Mouse (Mus musculus) embryonic facial prominence, embryonic 14.5 days (tissue): ENCODE results near the gene Bend3. TPM values are rescaled to one million over a fixed set of nuclear protein-coding genes. Genes with fewer than 3 reads are reported as not detected.
A peak's percentile ranks its signal among the peaks of the same experiment; 100 is the strongest.

Experiments
- ATAC-seq: fragments of 200-750 bp; cut with Nextera tagmentation; 2 replicates; pipeline ENCODE4 v1.8.0; 2017; ENCODE audit warnings: low read depth, moderate number of reproducible peaks, moderate TSS enrichment
- DNase-seq: peaks from one replicate; pipeline ENCODE4 v3.0.0-alpha.2; 2015; ENCODE audit warnings: low spot score
- H3K27ac ChIP-seq: fragments of 300-500 bp; sonication (generic); replicated peaks from 2 replicates; pipeline ENCODE4 v1.5.1; 2014; ENCODE audit warnings: low read depth, mild to moderate bottlenecking, low read length, moderate library complexity
- H3K27me3 ChIP-seq: fragments of 300-500 bp; sonication (generic); replicated peaks from 2 replicates; pipeline ENCODE4 v1.6.1; 2014; ENCODE audit warnings: low read length; ENCODE audit not compliant: control insufficient read depth, insufficient read depth
- H3K36me3 ChIP-seq: fragments of 300-500 bp; sonication (generic); 2 replicates; pipeline ENCODE4 v1.6.1; 2014; ENCODE audit warnings: low read length, mixed read lengths; ENCODE audit not compliant: control insufficient read depth, insufficient read depth
- H3K4me1 ChIP-seq: fragments of 300-500 bp; sonication (generic); 2 replicates; pipeline ENCODE4 v1.6.1; 2014; ENCODE audit warnings: antibody characterized with exemption, low read length; ENCODE audit not compliant: control insufficient read depth, insufficient read depth
- H3K4me2 ChIP-seq: fragments of 300-500 bp; sonication (generic); 2 replicates; pipeline ENCODE4 v1.6.1; 2014; ENCODE audit warnings: low read depth, mild to moderate bottlenecking, low read length, moderate library complexity, mixed read lengths
- H3K4me3 ChIP-seq: fragments of 300-500 bp; sonication (generic); 2 replicates; pipeline ENCODE4 v1.5.1; 2014; ENCODE audit warnings: low read depth, mild to moderate bottlenecking, low read length
- H3K9ac ChIP-seq: fragments of 300-500 bp; sonication (generic); 2 replicates; pipeline ENCODE4 v1.6.1; 2014; ENCODE audit warnings: low read depth, mild to moderate bottlenecking, low read length, moderate library complexity, mixed read lengths
- H3K9me3 ChIP-seq: fragments of 300-500 bp; sonication (generic); 2 replicates; pipeline ENCODE4 v1.6.1; 2016; ENCODE audit warnings: low read length; ENCODE audit not compliant: control insufficient read depth
- WGBS: fragments of 180-500 bp; shearing (Covaris S2); extraction: QIAGEN DNeasy Blood & Tissue Kit; methylation state at CpG from one replicate; pipeline ENCODE4 v1.1.7; 2014; 5-methylcytosine and 5-hydroxymethylcytosine counted together
- polyA plus RNA-seq: library from polyadenylated mRNA; unstranded; fragments of >200 nt; fragmentation: Nextera tagmentation; extraction: Ambion mirVana; gene quantifications from 2 replicates; pipeline ENCODE4 v1.2.1, GENCODE M21; 2014

Gene Bend3
- 3.6 and 3.9 TPM in 2 replicates for polyA plus RNA-seq

GRCm38 (mm10) chr10:43478751-43479435 lies at the start of gene Bend3:
TSS of gene Bend3 (plus strand) at chr10:43478831.
- WGBS = 0% methylated on average over 4 of the region's 101 CpGs
- Histone ChIP-seq H3K4me2 (peak within 1 kb of the TSS; percentile 83), H3K4me3 (peak within 1 kb of the TSS; percentile 70), H3K9ac (peak within 1 kb of the TSS; percentile 90), H3K27ac (peak within 1 kb of the TSS; percentile 98), H3K4me1 (peaks cover 27% of the 10 kb centered on the region), H3K9me3 (no peaks in the 10 kb centered on the region), H3K27me3 (no peaks in the 10 kb centered on the region), H3K36me3 (no peaks in the 10 kb centered on the region)
- DNase-seq = peak; percentile 79
- peak; percentile 67 for ATAC-seq

- Histone ChIP-seq H3K9me3 (peaks cover 6% of the 10 kb centered on the region), H3K4me1 (no peaks in the 10 kb centered on the region), H3K4me2 (no peak overlapping the region), H3K27ac (no peak overlapping the region), H3K27me3 (no peaks in the 10 kb centered on the region), H3K4me3 (no peak overlapping the region), H3K9ac (no peak overlapping the region), H3K36me3 (no peaks in the 10 kb centered on the region)
- DNase-seq (no peak), ATAC-seq (no peak)
- 92% methylated on average over 5 of the region's 5 CpGs for WGBS
Measured at GRCm38 (mm10) chr10:43430606-43431005, 48.0 kb upstream of the Bend3 start.

- Histone ChIP-seq H3K27me3 (no peaks in the 10 kb centered on the region), H3K4me2 (no peak overlapping the region), H3K9me3 (peaks cover 6% of the 10 kb centered on the region), H3K4me1 (0 out of 2 replicates have a peak, but pooled peaks cover 2% of the 10 kb centered on the region), H3K27ac (no peak overlapping the region), H3K4me3 (no peak overlapping the region), H3K36me3 (no peaks in the 10 kb centered on the region), H3K9ac (no peak overlapping the region)
- WGBS = 87% methylated on average over 4 of the region's 4 CpGs
- DNase-seq (no peak), ATAC-seq (no peak)
Measured at GRCm38 (mm10) chr10:43434326-43434725, 44.3 kb upstream of the Bend3 start.

GRCm38 (mm10) chr10:43435757-43436156 lies 42.9 kb upstream of the Bend3 start:
- Histone ChIP-seq H3K9me3 (peaks cover 1% of the 10 kb centered on the region), H3K4me2 (no peak overlapping the region), H3K9ac (no peak overlapping the region), H3K4me1 (peaks cover 10% of the 10 kb centered on the region; the same call in 1 of the 2 replicates), H3K4me3 (no peak overlapping the region), H3K36me3 (no peaks in the 10 kb centered on the region), H3K27me3 (no peaks in the 10 kb centered on the region), H3K27ac (no peak overlapping the region)
- ATAC-seq (no peak), DNase-seq (no peak)
- 88% methylated on average over 3 of the region's 3 CpGs for WGBS

- H3K4me2 ChIP-seq = 0 out of 2 replicates have a peak overlapping the region, but pooled peaks have one; percentile 10
- peak; percentile 56 for DNase-seq
Measured at GRCm38 (mm10) chr10:43439492-43439941, 39.1 kb upstream of the Bend3 start.

GRCm38 (mm10) chr10:43440050-43440449 lies 38.6 kb upstream of the Bend3 start:
- DNase-seq = peak; percentile 32
- 50% methylated on average over 13 of the region's 13 CpGs for WGBS
- H3K4me2 ChIP-seq = no peak overlapping the region
- no peak for ATAC-seq
- no peaks in the 10 kb centered on the region for H3K36me3 ChIP-seq
- H3K27me3 ChIP-seq = no peaks in the 10 kb centered on the region
- H3K9ac ChIP-seq = no peak overlapping the region
- H3K4me1 ChIP-seq = peaks cover 10% of the 10 kb centered on the region; the same call in 1 of the 2 replicates
- H3K9me3 ChIP-seq = no peaks in the 10 kb centered on the region
- H3K4me3 ChIP-seq = no peak overlapping the region
- H3K27ac ChIP-seq = no peak overlapping the region

More at GRCm38 (mm10) chr10:43439492-43439941, 39.1 kb upstream of the Bend3 start:
- H3K9me3 ChIP-seq = no peaks in the 10 kb centered on the region
- H3K27me3 ChIP-seq = no peaks in the 10 kb centered on the region
- H3K36me3 ChIP-seq = no peaks in the 10 kb centered on the region
- H3K9ac ChIP-seq = no peak overlapping the region
- ATAC-seq = peak; percentile 82
- peaks cover 10% of the 10 kb centered on the region; the same call in 1 of the 2 replicates for H3K4me1 ChIP-seq
- H3K27ac ChIP-seq = no peak overlapping the region
- 25% methylated on average over 7 of the region's 7 CpGs for WGBS
- no peak overlapping the region for H3K4me3 ChIP-seq

GRCm38 (mm10) chr10:43440981-43441740 lies 37.5 kb upstream of the Bend3 start:
- DNase-seq (peak; percentile 81), ATAC-seq (peak; percentile 31; the same call in 1 of the 2 replicates)
- 37% methylated on average over 15 of the region's 15 CpGs for WGBS
- Histone ChIP-seq H3K36me3 (no peaks in the 10 kb centered on the region), H3K9me3 (no peaks in the 10 kb centered on the region), H3K4me3 (no peak overlapping the region), H3K4me2 (no peak overlapping the region), H3K27me3 (no peaks in the 10 kb centered on the region), H3K27ac (no peak overlapping the region), H3K4me1 (peaks cover 10% of the 10 kb centered on the region; the same call in 1 of the 2 replicates), H3K9ac (no peak overlapping the region)

- Histone ChIP-seq H3K27me3 (no peaks in the 10 kb centered on the region), H3K4me3 (no peak overlapping the region), H3K4me2 (no peak overlapping the region), H3K9me3 (no peaks in the 10 kb centered on the region), H3K36me3 (no peaks in the 10 kb centered on the region), H3K9ac (no peak overlapping the region), H3K4me1 (peaks cover 5% of the 10 kb centered on the region; the same call in 1 of the 2 replicates), H3K27ac (no peak overlapping the region)
- DNase-seq (no peak), ATAC-seq (no peak)
- 88% methylated on average over 3 of the region's 3 CpGs for WGBS
Measured at GRCm38 (mm10) chr10:43448656-43449055, 30.0 kb upstream of the Bend3 start.
